Mouse (Mus musculus) myocyte (in vitro differentiated cells): ENCODE measurements around the gene Vangl1.

Experiments
- CEBPB ChIP-seq: IDR thresholded peaks from 2 replicates; pipeline ENCODE4 v1.6.1; 2011; ENCODE audit warnings: mild to moderate bottlenecking, moderate library complexity; ENCODE audit not compliant: poor library complexity, insufficient read depth, severe bottlenecking
- E2F4 ChIP-seq: IDR thresholded peaks from one replicate; pipeline ENCODE4 v1.6.1; 2011; ENCODE audit warnings: mild to moderate bottlenecking, control low read depth, moderate library complexity; ENCODE audit not compliant: insufficient read depth
- MYOD1 ChIP-seq, 3 experiments: IDR thresholded peaks; one replicate each; pipeline ENCODE4 v1.6.1; 2011; ENCODE audit warnings: control low read depth in 2 of 3, low read depth in 2 of 3, mild to moderate bottlenecking in 2 of 3, moderate library complexity in 1 of 3; ENCODE audit not compliant: insufficient read length in 2 of 3, control insufficient read depth in 1 of 3
- MYOG ChIP-seq, 3 experiments: IDR thresholded peaks; one replicate each; pipeline ENCODE4 v1.6.1; 2011; ENCODE audit warnings: control low read depth in 2 of 3, low read depth in 2 of 3, mild to moderate bottlenecking in 2 of 3; ENCODE audit not compliant: insufficient read length in 2 of 3, control insufficient read depth in 1 of 3, insufficient read depth in 1 of 3
- POLR2A ChIP-seq: IDR thresholded peaks from one replicate; pipeline ENCODE4 v1.6.1; 2011; ENCODE audit warnings: low read depth, mild to moderate bottlenecking, control low read depth, moderate library complexity; ENCODE audit not compliant: insufficient read length
- POLR2AphosphoS2 ChIP-seq: IDR thresholded peaks from one replicate; pipeline ENCODE4 v1.6.1; 2011; ENCODE audit warnings: low read depth, control low read depth; ENCODE audit not compliant: insufficient read length
- SRF ChIP-seq: IDR thresholded peaks from one replicate; pipeline ENCODE4 v1.6.1; 2011; ENCODE audit warnings: low read depth; ENCODE audit not compliant: control insufficient read depth, insufficient read length
- TCF12 ChIP-seq: IDR thresholded peaks from one replicate; pipeline ENCODE4 v1.6.1; 2011; ENCODE audit warnings: mild to moderate bottlenecking, control low read depth; ENCODE audit not compliant: poor library complexity, insufficient read depth, severe bottlenecking
- TCF3 ChIP-seq: IDR thresholded peaks from one replicate; pipeline ENCODE4 v1.6.1; 2011; ENCODE audit warnings: low read depth, control low read depth; ENCODE audit not compliant: insufficient read length
- USF1 ChIP-seq: IDR thresholded peaks from one replicate; pipeline ENCODE4 v1.6.1; 2011; ENCODE audit warnings: low read depth, mild to moderate bottlenecking, control low read depth, moderate library complexity

DNA sequence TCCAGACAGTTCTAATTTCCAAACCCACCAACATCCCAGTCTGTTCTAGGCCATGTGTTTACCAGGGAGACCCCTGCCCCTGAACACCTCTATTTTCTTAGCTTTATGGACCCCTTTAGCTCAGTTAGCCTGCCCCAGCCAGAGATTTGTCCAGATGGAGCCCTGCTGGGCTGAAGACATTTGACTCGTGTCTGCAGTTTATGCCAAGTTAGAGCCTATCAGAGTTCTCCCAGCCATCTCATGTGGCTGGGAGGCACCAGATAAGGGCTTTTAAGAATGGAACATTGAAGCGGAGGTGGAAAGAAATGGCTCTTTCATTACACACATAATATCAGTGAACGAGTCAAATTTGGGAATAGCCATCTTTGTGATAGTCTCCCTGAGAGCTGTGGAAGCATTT, 61.0 kb downstream of the Vangl1 start:
- no peak for TF ChIP-seq MYOG (IDR thresholded peaks at IDR 0.05; ENCODE audit: control insufficient read depth in 1 of 3, insufficient read depth in 1 of 3, insufficient read length in 2 of 3, low read depth in 2 of 3)
- no peak for TF ChIP-seq POLR2A
- TF ChIP-seq TCF3: no peak
- TF ChIP-seq MYOD1 (IDR thresholded peaks at IDR 0.05; ENCODE audit: control insufficient read depth in 1 of 3, insufficient read length in 2 of 3, low read depth in 2 of 3): no peak
- no peak for TF ChIP-seq CEBPB
- no peak for TF ChIP-seq TCF12
- TF ChIP-seq E2F4: no peak
- TF ChIP-seq USF1: no peak
- TF ChIP-seq SRF: no peak
- no peak for TF ChIP-seq POLR2AphosphoS2
